Mouse (Mus musculus): ENCODE measurements around the gene Taok1.

GRCm38 (mm10) chr11:77483510-77484255 is 123.9 kb downstream of the Taok1 start:
- TF ChIP-seq CTCF (IDR thresholded peaks at IDR 0.05; ENCODE audit: low read depth): no peak
- TF ChIP-seq EP300 (IDR thresholded peaks at IDR 0.05; ENCODE audit: low read depth): no peak

Data from heart, postnatal 0 days (tissue).